Mouse (Mus musculus) embryonic fibroblast, embryonic 13.5 days (primary cell): Measurements from ENCODE around the gene Aldh1a2.

Experiments
- CTCF ChIP-seq: IDR thresholded peaks from 2 replicates; pipeline ENCODE4 v1.5.1; 2011; ENCODE audit warnings: mild to moderate bottlenecking, control low read depth, low read length, moderate library complexity, borderline replicate concordance; ENCODE audit not compliant: insufficient read depth
- POLR2A ChIP-seq: IDR thresholded peaks from 2 replicates; pipeline ENCODE4 v1.6.1; 2011; ENCODE audit warnings: low read depth, mild to moderate bottlenecking, control low read depth, low read length, moderate library complexity

GRCm38 (mm10) chr9:71167473-71168215 lies 47.9 kb upstream of the Aldh1a2 start:
- TF ChIP-seq CTCF (no peak), POLR2A (no peak)
